Mouse (Mus musculus) G1E (cell line): Measurements from ENCODE around the gene Zfp536. TPM values are rescaled to one million over a fixed set of nuclear protein-coding genes. Genes with fewer than 3 reads are reported as not detected.

ENCODE experiments used
- ATAC-seq: 2 replicates; pipeline ENCODE4 v1.8.0; 2016; ENCODE audit warnings: mild to moderate bottlenecking; ENCODE audit not compliant: insufficient number of reproducible peaks, poor library complexity, low FRiP score, severe bottlenecking; ENCODE audit errors: extremely low read depth
- DNase-seq: peaks from one replicate; pipeline ENCODE4 v3.0.0; 2012; ENCODE audit warnings: low spot score
- H3K27me3 ChIP-seq: 2 replicates; pipeline ENCODE4 v1.6.1; 2012; ENCODE audit warnings: mild to moderate bottlenecking, low read length, inconsistent platforms; ENCODE audit not compliant: insufficient read depth
- H3K36me3 ChIP-seq: replicated peaks from 2 replicates; pipeline ENCODE3; 2012; ENCODE audit warnings: mild to moderate bottlenecking, inconsistent platforms
- H3K4me1 ChIP-seq: 2 replicates; pipeline ENCODE4 v1.6.1; 2012; ENCODE audit warnings: low read depth, low read length, inconsistent platforms, mixed read lengths; ENCODE audit not compliant: insufficient read depth
- H3K4me3 ChIP-seq: 2 replicates; pipeline ENCODE4 v1.5.1; 2012; ENCODE audit warnings: low read depth, mild to moderate bottlenecking, inconsistent platforms, low read length, moderate library complexity, mixed read lengths
- H3K9me3 ChIP-seq: replicated peaks from 2 replicates; pipeline ENCODE4 v1.6.1; 2012; ENCODE audit warnings: inconsistent platforms
- CTCF ChIP-seq: IDR thresholded peaks from 2 replicates; pipeline ENCODE4 v1.5.1; 2012; ENCODE audit warnings: low read depth, low read length, inconsistent platforms, mixed read lengths
- GATA1 ChIP-seq: IDR thresholded peaks from 2 replicates; pipeline ENCODE4 v1.6.1; 2012; ENCODE audit warnings: borderline replicate concordance, low read length, inconsistent platforms, mixed read lengths
- GATA2 ChIP-seq: IDR thresholded peaks from 2 replicates; pipeline ENCODE4 v1.6.1; 2012; ENCODE audit warnings: low read depth, low read length, inconsistent platforms, borderline replicate concordance
- POLR2AphosphoS5 ChIP-seq: IDR thresholded peaks from 2 replicates; pipeline ENCODE4 v1.6.1; 2012; ENCODE audit warnings: low read depth, low read length, inconsistent platforms; ENCODE audit not compliant: insufficient replicate concordance
- TAL1 ChIP-seq: conservative IDR thresholded peaks from 2 replicates; pipeline ENCODE4 v1.6.1; 2012; ENCODE audit warnings: low read depth, low read length, inconsistent platforms, mixed read lengths
- polyA plus RNA-seq: library from polyadenylated mRNA; stranded (reverse); fragments of >175 nt; gene quantifications from 2 replicates; pipeline ENCODE4 v1.2.3, GENCODE M21; 2012
- total RNA-seq, 2 experiments: library from RNA; stranded (forward) in 1 of 2; stranded (reverse) in 1 of 2; fragments of 200-1000 nt in 1 of 2; fragments of >200 nt in 1 of 2; fragmentation: Nextera tagmentation in 1 of 2; gene quantifications; 2 replicates each; pipeline ENCODE4 v1.2.3; 2014 to 2017

The Zfp536 gene
- total and polyA plus RNA-seq, 3 experiments = 0.22 TPM; not detected in 2

DNA sequence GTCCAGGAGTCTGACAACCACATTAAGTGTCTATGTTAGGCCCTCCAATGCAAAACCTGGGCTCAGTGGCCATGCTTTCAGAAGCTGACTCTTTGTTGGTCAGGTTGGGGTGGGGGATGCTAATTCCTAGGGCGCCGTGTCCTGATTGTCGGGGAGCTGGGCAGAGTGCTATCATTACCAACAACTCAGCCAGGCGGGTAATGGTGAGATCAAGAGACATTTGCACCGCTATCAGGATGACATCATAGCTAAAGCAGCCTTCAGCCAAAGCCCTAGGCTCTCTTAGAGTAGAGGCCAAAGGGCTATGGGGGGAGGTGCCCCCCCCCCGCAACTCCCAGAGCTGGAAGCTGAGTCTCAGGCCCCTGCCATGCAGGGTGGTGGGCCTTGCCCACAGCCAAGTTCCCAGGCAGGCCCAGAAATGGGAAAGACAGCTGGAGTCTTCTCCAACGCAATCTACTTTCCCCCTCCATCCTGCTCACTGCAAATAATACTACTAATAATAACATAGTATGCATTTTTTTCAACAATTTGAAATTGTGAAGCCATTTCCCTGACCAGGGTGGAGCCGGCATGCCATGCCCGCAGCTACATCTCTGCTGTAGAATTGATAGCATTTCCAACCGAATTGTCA is 5.0 kb downstream of the Zfp536 start:
- Histone ChIP-seq H3K4me1 (no peaks in the 10 kb centered on the region), H3K27me3 (no peaks in the 10 kb centered on the region), H3K36me3 (no peaks in the 10 kb centered on the region), H3K9me3 (peaks cover 60% of the 10 kb centered on the region), H3K4me3 (no peak overlapping the region)
- TF ChIP-seq CTCF (no peak), POLR2AphosphoS5 (no peak), TAL1 (no peak), GATA2 (no peak), GATA1 (no peak)
- ATAC-seq (no peak), DNase-seq (no peak)

DNA sequence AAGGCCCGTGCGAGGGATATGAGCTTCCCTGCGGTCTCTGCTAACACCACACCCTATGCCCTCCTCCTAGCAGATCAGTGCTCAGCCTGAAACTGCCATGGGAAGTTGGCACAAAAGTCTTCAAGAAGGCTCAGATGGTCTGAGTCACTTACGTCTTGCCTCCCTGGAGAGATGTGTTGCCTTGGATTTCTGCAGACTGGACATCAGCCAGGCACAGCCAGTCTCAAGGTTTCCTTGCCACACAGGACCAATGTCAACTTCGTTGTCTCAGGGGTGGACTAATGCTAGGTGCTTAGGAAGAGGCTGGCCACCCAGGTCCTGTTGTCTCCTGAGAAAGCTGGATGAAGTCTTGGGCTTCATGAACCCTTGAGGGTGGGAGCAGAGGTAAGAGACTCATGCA is 14.6 kb downstream of the Zfp536 start:
- no peaks in the 10 kb centered on the region for H3K27me3 ChIP-seq
- no peaks in the 10 kb centered on the region for H3K36me3 ChIP-seq
- no peaks in the 10 kb centered on the region for H3K4me1 ChIP-seq
- no peak overlapping the region for H3K4me3 ChIP-seq
- TF ChIP-seq TAL1 (no peak), POLR2AphosphoS5 (no peak), GATA2 (no peak), GATA1 (no peak), CTCF (no peak)
- DNase-seq = no peak
- ATAC-seq = no peak
- peaks cover 43% of the 10 kb centered on the region for H3K9me3 ChIP-seq

GRCm38 (mm10) chr7:37753024-37753423 is 20.4 kb downstream of the Zfp536 start:
- H3K4me3 ChIP-seq = no peak overlapping the region
- no peak for ATAC-seq
- TF ChIP-seq TAL1 (no peak), POLR2AphosphoS5 (no peak), GATA2 (no peak), GATA1 (no peak), CTCF (no peak)

GRCm38 (mm10) chr7:37746133-37746761 is 27.2 kb downstream of the Zfp536 start:
- no peak for TF ChIP-seq GATA1
- ATAC-seq = no peak

More at GRCm38 (mm10) chr7:37753024-37753423, 20.4 kb downstream of the Zfp536 start:
- Histone ChIP-seq H3K27me3 (no peaks in the 10 kb centered on the region), H3K36me3 (no peaks in the 10 kb centered on the region), H3K9me3 (peaks cover 45% of the 10 kb centered on the region), H3K4me1 (no peaks in the 10 kb centered on the region)
- no peak for DNase-seq

DNA sequence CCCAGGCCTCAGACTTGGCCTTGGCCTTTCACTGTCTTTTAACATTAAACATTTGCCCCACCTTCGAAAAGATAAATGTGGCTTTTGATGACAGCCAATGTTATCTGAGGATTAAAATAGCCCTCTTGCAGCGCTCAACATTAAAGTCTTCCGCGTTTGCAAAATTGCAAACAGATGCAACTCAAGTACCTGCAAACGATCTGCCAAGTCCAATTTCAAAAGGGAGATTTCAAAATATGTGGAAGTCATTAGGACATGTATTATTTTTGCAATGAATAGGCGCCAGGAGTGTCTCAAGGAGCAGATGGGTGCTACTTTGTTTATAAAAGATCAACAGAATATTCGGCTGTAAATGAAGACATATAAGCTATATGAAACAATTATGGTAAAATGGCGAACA is 30.1 kb downstream of the Zfp536 start:
- DNase-seq = no peak
- Histone ChIP-seq H3K36me3 (no peaks in the 10 kb centered on the region), H3K9me3 (peaks cover 51% of the 10 kb centered on the region), H3K4me1 (no peaks in the 10 kb centered on the region), H3K27me3 (no peaks in the 10 kb centered on the region), H3K4me3 (no peak overlapping the region)
- no peak for ATAC-seq
- TF ChIP-seq TAL1 (no peak), GATA1 (no peak), POLR2AphosphoS5 (no peak), CTCF (no peak), GATA2 (no peak)

More at GRCm38 (mm10) chr7:37746133-37746761, 27.2 kb downstream of the Zfp536 start:
- Histone ChIP-seq H3K4me1 (no peaks in the 10 kb centered on the region), H3K9me3 (peaks cover 52% of the 10 kb centered on the region), H3K36me3 (no peaks in the 10 kb centered on the region), H3K4me3 (no peak overlapping the region), H3K27me3 (no peaks in the 10 kb centered on the region)
- DNase-seq = no peak

GRCm38 (mm10) chr7:37737191-37737590 is 36.2 kb downstream of the Zfp536 start:
- TF ChIP-seq GATA2 (no peak), POLR2AphosphoS5 (no peak), GATA1 (no peak), CTCF (no peak), TAL1 (no peak)
- no peaks in the 10 kb centered on the region for H3K36me3 ChIP-seq
- H3K27me3 ChIP-seq = no peaks in the 10 kb centered on the region
- H3K9me3 ChIP-seq = peaks cover 53% of the 10 kb centered on the region
- H3K4me3 ChIP-seq = no peak overlapping the region
- no peaks in the 10 kb centered on the region for H3K4me1 ChIP-seq
- no peak for ATAC-seq
- DNase-seq = no peak
